Mouse (Mus musculus) stomach, embryonic 14.5 days (tissue): ENCODE measurements around the gene Car12. TPM values are rescaled to one million over a fixed set of nuclear protein-coding genes. Genes with fewer than 3 reads are reported as not detected.
A peak's percentile ranks its signal among the peaks of the same experiment; 100 is the strongest.

Source experiments
- ATAC-seq: fragments of 200-750 bp; cut with Nextera tagmentation; 2 replicates; pipeline ENCODE4 v1.8.0; 2017; ENCODE audit warnings: low read depth, moderate TSS enrichment; ENCODE audit not compliant: insufficient number of reproducible peaks, insufficient read depth, low FRiP score
- H3K27ac ChIP-seq: fragments of 300-500 bp; sonication (generic); 2 replicates; pipeline ENCODE4 v1.5.1; 2014; ENCODE audit warnings: mild to moderate bottlenecking, low read length, moderate library complexity, mixed read lengths
- H3K27me3 ChIP-seq: fragments of 300-500 bp; sonication (generic); 2 replicates; pipeline ENCODE4 v1.6.1; 2014; ENCODE audit warnings: low read length, control low read depth, mixed read lengths; ENCODE audit not compliant: control insufficient read depth, insufficient read depth
- H3K36me3 ChIP-seq: fragments of 300-500 bp; sonication (generic); 2 replicates; pipeline ENCODE4 v1.6.1; 2014; ENCODE audit warnings: mild to moderate bottlenecking, control low read depth, low read length, moderate library complexity, mixed read lengths; ENCODE audit not compliant: control insufficient read depth, insufficient read depth
- H3K4me1 ChIP-seq: fragments of 300-500 bp; sonication (generic); 2 replicates; pipeline ENCODE4 v1.6.1; 2014; ENCODE audit warnings: low read length, control low read depth, mixed read lengths; ENCODE audit not compliant: control insufficient read depth, insufficient read depth
- H3K4me2 ChIP-seq: fragments of 300-500 bp; sonication (generic); replicated peaks from 2 replicates; pipeline ENCODE4 v1.6.1; 2014; ENCODE audit warnings: low read depth, low read length, control low read depth
- H3K4me3 ChIP-seq: fragments of 300-500 bp; sonication (generic); 2 replicates; pipeline ENCODE4 v1.5.1; 2014; ENCODE audit warnings: low read depth, low read length, control low read depth
- H3K9ac ChIP-seq: fragments of 300-500 bp; sonication (generic); replicated peaks from 2 replicates; pipeline ENCODE4 v1.6.1; 2014; ENCODE audit warnings: low read depth, mild to moderate bottlenecking, control low read depth, low read length, moderate library complexity, mixed read lengths
- H3K9me3 ChIP-seq: fragments of 300-500 bp; sonication (generic); 2 replicates; pipeline ENCODE4 v1.6.1; 2016; ENCODE audit warnings: low read depth, low read length, control low read depth; ENCODE audit not compliant: control insufficient read depth
- WGBS: fragments of 180-500 bp; shearing (Covaris S2); extraction: QIAGEN DNeasy Blood & Tissue Kit; methylation state at CpG from one replicate; pipeline ENCODE4 v1.1.7; 2014; 5-methylcytosine and 5-hydroxymethylcytosine counted together
- polyA plus RNA-seq: library from polyadenylated mRNA; unstranded; fragments of >200 nt; fragmentation: Nextera tagmentation; extraction: Ambion mirVana; gene quantifications from 2 replicates; pipeline ENCODE4 v1.2.1, GENCODE M21; 2014

Gene Car12
- polyA plus RNA-seq = 7.6 and 7.9 TPM in 2 replicates

DNA sequence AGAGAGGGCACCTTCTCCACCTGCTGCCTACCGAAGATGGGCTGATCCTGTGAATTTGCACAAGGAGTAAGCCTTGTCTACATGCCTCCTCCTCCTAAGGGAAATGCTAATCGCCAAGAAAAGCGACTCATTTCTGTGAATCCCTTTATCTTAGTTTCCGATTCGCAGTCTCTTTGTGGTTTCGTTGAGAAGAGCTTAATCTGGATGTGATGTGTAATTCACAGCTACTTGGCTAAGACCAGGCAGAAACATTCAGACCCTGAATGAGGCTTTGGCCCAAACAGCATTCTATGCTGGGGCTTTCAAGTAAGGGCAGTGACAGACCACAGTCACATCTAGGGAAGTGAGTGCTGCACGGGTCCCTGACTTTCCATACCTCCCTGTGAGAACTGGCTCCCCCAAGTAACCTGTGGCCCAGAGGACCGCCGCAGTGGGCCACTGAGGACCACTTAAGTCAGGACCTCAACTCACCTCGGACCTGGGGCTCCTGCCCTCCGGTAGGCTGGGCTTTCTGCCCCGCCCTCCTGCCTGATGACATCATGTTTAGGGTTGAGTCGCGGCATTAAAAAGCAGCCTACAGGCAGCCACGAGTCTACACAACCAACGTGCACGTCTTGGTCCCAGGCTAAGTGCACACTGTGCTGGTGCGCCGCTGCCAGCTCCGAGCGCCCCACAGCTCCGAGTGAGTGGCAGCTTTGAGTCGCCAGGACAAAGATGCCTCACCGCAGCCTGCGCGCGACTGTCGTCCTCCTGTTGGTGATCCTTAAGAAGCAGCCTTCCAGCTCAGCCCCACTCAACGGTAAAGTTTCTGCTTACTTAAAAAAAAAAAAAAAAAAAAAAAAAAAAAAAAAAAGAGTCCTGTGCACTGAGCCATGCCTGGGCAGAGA lies at the start of gene Car12:
Gene Car12 (plus strand): TSS at position 552 of the 887 bp plus-strand sequence.
- Histone ChIP-seq H3K4me3 (peak within 1 kb of the TSS; percentile 31), H3K4me2 (peak within 1 kb of the TSS; percentile 77), H3K9me3 (no peaks in the 10 kb centered on the region), H3K27ac (no peak within 1 kb of the TSS), H3K9ac (0 out of 2 replicates have a peak within 1 kb of the TSS, but pooled peaks have one; percentile 18), H3K36me3 (no peaks in the 10 kb centered on the region), H3K4me1 (0 out of 2 replicates have a peak, but pooled peaks cover 7% of the 10 kb centered on the region), H3K27me3 (no peaks in the 10 kb centered on the region)
- peak; percentile 58; the same call in 1 of the 2 replicates for ATAC-seq
- 12% methylated on average over 29 of the region's 29 CpGs for WGBS

- Histone ChIP-seq H3K9me3 (no peaks in the 10 kb centered on the region), H3K4me3 (no peak overlapping the region), H3K9ac (no peak overlapping the region), H3K4me1 (no peaks in the 10 kb centered on the region), H3K27ac (no peak overlapping the region), H3K4me2 (no peak overlapping the region), H3K36me3 (no peaks in the 10 kb centered on the region), H3K27me3 (no peaks in the 10 kb centered on the region)
- 81% methylated on average over 3 of the region's 3 CpGs for WGBS
- ATAC-seq = no peak
These were observed 49.7 kb upstream of the Car12 start for GRCm38 (mm10) chr9:66663764-66664163.

DNA sequence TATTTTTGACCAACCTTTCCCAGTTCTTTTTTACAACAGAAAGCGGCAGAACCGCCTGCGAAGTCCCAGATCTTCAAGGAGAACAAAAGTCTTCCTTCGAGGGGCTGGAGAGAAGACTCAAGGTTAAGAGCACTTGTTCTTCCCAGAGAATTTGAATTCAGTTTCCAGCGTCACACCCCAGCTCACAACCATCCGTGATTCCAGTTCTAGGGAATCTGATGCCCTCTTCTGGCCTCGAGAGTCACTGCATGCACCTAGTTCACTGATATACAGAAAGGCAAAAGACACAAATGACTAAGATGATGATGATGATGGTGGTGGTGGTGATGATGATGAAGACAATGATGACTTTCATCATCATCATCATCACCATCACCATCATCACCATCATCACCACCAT lies 48.9 kb upstream of the Car12 start:
- no peak for ATAC-seq
- Histone ChIP-seq H3K4me1 (no peaks in the 10 kb centered on the region), H3K9me3 (no peaks in the 10 kb centered on the region), H3K27me3 (no peaks in the 10 kb centered on the region), H3K36me3 (no peaks in the 10 kb centered on the region), H3K9ac (no peak overlapping the region), H3K27ac (no peak overlapping the region), H3K4me2 (no peak overlapping the region), H3K4me3 (no peak overlapping the region)
- 85% methylated on average over 7 of the region's 7 CpGs for WGBS

DNA sequence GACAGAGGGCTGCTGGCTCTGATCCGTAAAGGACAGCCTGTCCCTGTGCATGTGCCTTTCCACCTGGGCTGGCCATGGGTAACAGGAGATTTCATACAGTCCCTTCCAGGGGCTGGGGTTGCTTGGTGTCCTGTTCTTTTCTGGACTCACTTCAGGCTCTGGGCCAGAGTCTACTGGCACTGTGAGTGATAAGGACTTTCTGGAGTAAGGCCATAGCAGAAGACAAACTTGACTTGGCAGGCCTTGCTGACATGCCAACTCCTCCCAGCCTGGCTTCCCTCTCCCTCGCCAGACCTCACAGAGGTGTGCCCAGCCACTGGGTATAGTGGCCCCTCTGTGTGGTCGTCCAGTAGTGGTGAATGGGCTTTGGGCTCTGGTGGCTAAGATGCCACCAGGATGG lies 47.3 kb upstream of the Car12 start:
- ATAC-seq = no peak
- WGBS = 86% methylated on average over 3 of the region's 3 CpGs

GRCm38 (mm10) chr9:66667046-66667445 lies 46.4 kb upstream of the Car12 start:
- Histone ChIP-seq H3K4me1 (no peaks in the 10 kb centered on the region), H3K27ac (no peak overlapping the region), H3K9me3 (no peaks in the 10 kb centered on the region), H3K9ac (no peak overlapping the region), H3K4me2 (no peak overlapping the region), H3K4me3 (no peak overlapping the region), H3K27me3 (no peaks in the 10 kb centered on the region), H3K36me3 (no peaks in the 10 kb centered on the region)
- WGBS = 73% methylated on average over 6 of the region's 6 CpGs
- ATAC-seq = no peak

More for the DNA sequence above, 47.3 kb upstream of the Car12 start:
- no peaks in the 10 kb centered on the region for H3K4me1 ChIP-seq
- no peak overlapping the region for H3K4me3 ChIP-seq
- no peaks in the 10 kb centered on the region for H3K9me3 ChIP-seq
- no peak overlapping the region for H3K9ac ChIP-seq
- no peaks in the 10 kb centered on the region for H3K36me3 ChIP-seq
- H3K4me2 ChIP-seq = no peak overlapping the region
- H3K27ac ChIP-seq = no peak overlapping the region
- H3K27me3 ChIP-seq = no peaks in the 10 kb centered on the region

DNA sequence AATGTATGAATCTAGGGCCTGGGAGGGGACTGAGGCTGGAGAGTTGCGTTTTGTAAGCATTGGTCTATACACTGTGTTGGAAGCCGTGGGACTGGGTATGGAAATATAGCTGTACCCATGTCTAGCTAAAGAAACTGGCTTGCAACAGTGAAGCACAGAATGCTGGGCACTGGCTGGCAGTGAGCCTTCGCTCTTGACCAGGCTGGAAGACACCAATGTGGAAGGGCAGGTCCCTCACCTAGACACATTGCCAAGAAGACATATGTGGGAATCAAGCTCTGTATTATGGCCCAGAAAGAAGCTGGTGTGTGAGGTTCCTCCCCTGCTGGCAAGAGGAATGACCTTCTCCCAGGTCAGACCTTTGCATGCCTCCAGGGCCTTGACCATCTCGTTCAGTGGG lies 45.6 kb upstream of the Car12 start:
- Histone ChIP-seq H3K27me3 (no peaks in the 10 kb centered on the region), H3K36me3 (no peaks in the 10 kb centered on the region), H3K4me3 (no peak overlapping the region), H3K9me3 (no peaks in the 10 kb centered on the region), H3K4me2 (no peak overlapping the region), H3K9ac (no peak overlapping the region), H3K27ac (no peak overlapping the region), H3K4me1 (no peaks in the 10 kb centered on the region)
- 94% methylated on average over 4 of the region's 4 CpGs for WGBS
- ATAC-seq = no peak

GRCm38 (mm10) chr9:66669561-66670078 lies 43.9 kb upstream of the Car12 start:
- no peak for ATAC-seq
- Histone ChIP-seq H3K27ac (no peak overlapping the region), H3K4me3 (no peak overlapping the region), H3K4me1 (no peaks in the 10 kb centered on the region), H3K9me3 (no peaks in the 10 kb centered on the region), H3K4me2 (no peak overlapping the region), H3K27me3 (no peaks in the 10 kb centered on the region), H3K9ac (no peak overlapping the region), H3K36me3 (no peaks in the 10 kb centered on the region)
- 56% methylated on average over 7 of the region's 7 CpGs for WGBS

DNA sequence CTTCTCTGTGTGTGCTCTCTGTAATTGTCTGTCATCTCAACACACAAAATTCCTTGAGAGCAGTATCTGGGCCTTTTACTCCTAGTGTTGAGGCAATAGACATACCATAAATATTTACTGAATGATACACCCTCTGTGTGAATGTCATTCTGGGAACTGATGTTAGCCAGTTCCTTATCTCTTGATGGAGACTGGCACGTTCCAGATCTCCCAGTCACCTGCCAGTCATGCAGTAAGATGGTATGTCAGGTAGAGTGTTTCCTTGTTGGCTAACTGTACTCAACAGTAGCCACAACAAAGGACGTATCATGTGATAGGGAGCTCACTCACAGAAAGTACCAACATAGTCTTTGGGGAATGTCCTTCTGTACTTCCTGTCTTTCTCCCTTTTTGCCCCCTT lies 39.7 kb upstream of the Car12 start:
- Histone ChIP-seq H3K4me3 (no peak overlapping the region), H3K27me3 (no peaks in the 10 kb centered on the region), H3K36me3 (no peaks in the 10 kb centered on the region), H3K9me3 (no peaks in the 10 kb centered on the region), H3K9ac (no peak overlapping the region), H3K27ac (no peak overlapping the region), H3K4me1 (no peaks in the 10 kb centered on the region), H3K4me2 (no peak overlapping the region)
- ATAC-seq = no peak
- 44% methylated on average over 2 of the region's 2 CpGs for WGBS
